Mouse (Mus musculus): ENCODE results near the gene Prdm12.

Prdm12 gene

DNA sequence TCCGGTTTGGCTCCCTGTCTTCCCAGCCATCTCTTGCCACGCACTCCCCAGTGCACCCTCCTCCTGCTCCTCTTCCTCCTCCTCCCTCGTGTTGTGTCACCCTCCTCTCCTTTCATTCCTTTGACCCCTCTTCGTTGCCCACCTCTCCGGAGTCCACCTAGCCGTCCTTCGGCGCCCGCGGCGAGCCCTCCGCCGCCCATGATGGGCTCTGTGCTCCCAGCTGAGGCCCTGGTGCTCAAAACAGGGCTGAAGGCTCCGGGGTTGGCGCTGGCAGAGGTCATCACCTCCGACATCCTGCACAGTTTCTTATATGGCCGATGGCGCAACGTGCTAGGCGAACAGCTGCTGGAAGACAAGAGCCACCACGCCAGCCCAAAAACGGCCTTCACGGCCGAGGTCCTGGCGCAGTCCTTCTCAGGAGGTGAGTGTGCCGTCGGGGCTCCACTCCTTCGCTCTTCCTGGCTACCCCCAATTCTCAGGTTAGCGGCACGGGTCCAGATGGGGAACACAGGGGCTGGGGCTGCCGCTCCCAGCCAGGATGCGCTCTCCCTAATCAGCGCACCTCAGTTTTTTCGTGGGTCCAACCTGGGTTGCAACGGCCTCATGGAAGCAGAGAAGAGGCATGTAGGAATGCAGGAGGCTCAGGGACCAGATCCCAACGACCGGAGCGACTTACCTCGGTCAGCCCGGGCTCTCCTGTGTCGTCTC, at the start of gene Prdm12:
Gene Prdm12, plus strand, starts transcription at position 137 of the 708 bp plus-strand sequence.
- DNase-seq (ENCODE audit: low read depth): no peak

DNA sequence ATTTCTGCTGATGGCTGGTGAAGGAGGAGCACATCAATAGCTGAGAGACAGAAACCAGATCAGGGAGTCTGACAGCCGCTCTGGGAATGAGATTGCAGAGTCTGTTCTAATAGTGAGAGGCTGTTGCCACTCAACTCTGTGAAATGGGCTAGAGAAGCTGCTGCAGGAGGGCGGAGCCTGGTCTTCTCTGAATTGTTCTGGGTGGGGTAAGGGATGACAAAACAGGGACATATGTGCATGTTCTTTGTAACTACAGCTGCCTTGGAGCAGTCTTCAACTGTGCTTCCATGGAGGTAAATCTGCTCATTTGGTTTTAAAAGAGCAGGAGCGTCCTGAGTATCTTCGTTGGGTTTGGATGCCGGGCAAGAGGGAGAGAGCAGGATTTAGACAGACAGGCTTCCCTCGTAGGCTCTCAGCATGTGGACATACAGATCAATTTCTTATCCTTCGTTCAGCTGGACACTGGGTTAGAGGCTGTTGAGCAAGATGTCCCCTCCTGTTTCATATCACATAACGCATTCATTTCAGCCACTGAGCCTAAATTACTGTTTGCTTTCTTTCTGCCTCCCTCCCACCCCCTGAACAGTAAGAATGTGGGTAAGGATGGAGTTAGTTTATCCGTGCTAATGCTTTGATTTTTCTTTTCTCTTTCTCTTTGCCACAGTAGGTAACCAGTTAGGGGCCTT, 47.9 kb upstream of the Prdm12 start:
- no peak for DNase-seq (ENCODE audit: low read depth)

DNA sequence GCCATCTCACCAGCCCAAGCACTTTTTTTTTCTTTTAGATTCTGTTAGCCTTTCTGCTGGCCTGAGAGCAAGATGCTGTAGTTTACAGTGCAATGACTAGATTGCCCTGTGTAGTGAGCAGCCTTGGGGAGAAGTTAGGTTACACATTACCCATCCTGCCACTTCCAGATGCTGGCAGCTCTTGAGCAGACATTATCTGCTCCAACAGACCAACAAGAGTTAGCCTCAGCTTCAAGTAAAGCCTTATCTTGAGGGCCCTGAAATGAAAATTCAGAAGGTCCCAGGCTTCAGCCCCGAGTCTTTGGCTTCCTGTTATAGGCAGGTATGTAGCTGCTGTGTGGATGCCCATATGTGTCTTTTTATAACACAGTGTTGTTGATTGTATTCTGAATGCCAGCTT, 32.3 kb upstream of the Prdm12 start:
- DNase-seq (ENCODE audit: low read depth): no peak

DNA sequence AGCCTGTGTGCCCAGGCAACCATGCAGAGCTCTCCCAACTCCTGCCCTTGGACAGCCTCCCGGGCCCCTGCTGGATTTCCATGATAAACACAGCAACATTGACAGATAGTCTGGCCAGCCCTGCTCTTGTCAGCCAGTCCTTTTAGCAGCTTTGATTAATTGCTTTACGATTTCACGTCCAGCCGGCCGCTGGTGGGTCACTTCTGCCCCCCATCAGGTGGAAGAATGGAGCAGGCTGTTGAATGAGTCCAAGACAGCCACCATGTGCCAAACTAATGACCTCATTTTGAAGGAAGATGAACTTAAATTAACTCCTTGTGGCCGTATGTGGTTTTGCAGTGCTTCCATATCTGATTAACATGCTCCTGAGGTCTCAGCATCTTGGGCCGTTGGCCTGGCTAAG, 30.0 kb upstream of the Prdm12 start:
- no peak for DNase-seq (ENCODE audit: low read depth)

DNA sequence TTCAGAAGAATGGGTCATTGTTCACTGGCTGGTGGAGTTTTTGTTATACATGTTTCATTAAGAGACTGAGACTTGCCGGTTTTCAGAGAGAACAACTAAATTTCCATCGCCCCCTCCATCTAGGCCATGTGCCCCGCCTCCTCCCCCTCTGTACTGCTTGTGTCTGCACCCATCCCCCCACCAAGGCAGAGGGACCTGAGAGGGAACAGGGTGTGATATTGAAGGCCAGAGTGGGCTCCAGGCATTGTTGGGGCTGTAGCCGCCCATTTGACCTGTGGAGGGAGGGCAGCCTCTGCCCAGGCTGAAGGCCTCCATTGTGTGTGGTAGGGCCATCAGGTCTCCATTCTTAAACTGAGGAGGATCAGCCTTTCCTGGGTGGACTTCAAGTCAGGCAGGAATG, 28.9 kb upstream of the Prdm12 start:
- no peak for DNase-seq (ENCODE audit: low read depth)

DNA sequence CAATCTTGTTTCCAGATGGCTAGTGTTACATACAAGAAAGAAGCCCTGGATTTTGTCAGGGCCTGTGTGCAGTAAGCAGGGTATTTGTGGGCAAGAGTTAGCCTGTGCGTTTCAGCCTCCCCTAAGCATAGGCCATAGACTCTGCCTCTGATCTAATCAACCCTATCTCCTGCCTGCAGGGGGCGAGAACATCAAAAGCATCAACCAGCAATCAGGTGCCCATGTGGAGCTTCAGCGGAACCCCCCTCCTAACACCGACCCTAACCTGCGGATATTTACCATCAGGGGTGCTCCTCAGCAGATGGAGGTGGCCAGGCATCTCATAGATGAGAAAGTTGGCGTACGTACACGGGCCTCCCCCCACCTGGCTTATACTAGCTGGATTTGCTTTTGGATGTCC, 28.4 kb upstream of the Prdm12 start:
- no peak for DNase-seq (ENCODE audit: low read depth)

DNA sequence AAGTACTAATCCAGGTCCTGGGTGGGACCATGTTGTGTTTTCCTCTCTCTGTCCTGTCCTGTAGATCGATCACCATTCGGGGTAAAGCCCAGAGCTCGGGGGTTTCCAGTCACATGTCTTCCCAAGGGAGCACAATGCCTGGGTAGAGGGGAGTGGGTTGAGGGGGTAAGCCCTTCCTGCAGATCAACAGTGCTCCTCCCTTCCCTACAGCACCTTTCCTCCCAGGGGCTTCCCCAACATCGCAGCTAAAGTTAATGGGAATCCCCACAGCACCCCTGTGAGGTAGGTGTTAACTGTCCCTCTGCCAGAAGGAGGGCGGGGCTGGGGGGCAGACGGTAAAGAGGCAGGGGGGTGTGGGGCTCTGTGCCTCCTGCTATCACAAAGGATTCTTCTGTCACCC, 27.2 kb upstream of the Prdm12 start:
- no peak for DNase-seq (ENCODE audit: low read depth)

DNA sequence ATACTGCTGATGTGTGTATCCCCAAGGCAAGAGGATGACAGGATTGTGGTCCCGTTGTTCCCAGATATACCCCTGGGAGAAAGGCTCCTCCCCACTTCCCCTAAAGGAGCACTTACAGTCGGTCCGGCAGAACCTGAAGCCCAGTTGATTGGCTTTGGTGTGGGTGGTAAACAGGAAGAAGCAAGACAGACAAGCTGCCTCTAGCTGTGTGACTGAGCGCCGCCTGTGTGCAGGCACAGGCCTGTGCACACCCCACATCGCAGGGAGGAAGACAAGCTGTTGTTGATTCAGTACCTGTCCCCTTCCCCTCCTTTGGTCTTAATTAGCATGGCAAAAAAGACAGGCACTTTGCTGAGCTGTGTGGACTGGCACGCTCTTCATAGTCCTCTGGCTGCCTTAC, 26.1 kb upstream of the Prdm12 start:
- no peak for DNase-seq (ENCODE audit: low read depth)

DNA sequence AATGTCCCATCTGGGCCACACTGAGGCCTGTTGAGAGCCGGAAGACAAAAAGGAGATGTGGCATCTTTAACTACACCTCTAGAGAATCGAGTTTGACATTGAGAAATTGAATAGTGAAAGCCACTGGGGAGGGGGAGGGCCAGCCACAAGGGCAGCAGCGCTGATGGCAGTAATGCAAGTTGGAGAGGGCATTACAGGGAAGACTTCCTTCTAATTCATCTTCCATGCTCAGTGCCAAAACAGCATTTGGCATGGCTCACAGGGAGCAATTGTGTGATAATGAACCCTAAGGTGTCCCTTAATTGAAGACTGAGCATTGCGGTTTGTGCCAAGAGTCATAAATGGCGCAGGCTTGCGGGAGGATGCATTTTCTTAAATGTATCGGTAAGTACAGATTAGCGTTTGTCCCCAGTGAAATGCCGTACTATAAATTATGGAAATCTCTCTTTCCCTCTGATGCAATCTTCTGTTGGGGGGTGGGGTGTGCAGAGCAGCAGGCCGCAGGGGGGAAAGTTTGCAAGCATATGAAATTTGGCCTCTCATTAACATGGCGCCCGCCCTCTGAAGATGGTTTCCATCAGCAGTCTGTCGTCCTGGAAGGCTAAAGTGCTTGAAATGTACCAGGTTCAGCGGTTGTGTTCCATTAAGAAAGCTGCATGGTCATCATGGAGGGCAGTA, 21.2 kb upstream of the Prdm12 start:
- DNase-seq (ENCODE audit: low read depth): no peak

DNA sequence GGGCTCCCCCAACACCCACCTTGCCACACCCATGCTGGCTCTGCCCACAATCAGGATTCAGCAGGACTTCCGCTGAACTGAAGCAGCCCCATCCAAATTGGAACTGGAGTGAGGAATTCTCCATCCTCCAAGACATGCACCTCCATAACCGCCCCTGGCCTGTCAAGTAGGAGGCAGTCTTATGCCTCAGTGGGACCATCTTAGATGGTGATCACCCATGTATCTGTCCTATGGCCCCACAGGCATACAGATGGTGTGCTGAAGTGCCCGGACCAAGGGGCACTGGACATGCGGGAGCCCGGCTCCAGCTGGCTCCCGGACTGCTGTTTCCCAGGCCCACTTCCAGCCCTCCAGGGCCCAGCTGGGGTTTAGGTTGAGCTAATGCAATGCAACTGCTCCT, 20.6 kb upstream of the Prdm12 start:
- DNase-seq (ENCODE audit: low read depth): no peak

DNA sequence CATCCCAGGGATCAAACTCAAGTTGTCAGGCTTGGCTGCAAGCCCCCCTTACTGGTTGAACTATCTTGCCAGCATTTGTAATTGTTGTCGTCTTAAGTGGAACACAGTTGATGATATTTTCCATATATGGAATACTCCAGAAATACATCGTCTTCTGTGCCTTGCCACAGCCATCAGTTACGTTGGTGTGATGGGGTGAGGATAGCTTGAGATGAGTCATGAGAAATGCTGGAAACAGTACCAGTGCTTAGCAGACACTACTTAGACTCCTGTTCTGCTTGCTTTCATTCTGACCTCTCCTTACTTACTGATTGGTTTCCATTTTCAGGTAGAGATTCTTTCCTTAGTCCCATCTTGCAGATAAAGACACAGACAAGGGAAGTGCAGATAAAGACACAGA, 6.3 kb upstream of the Prdm12 start:
- no peak for DNase-seq (ENCODE audit: low read depth)

DNA sequence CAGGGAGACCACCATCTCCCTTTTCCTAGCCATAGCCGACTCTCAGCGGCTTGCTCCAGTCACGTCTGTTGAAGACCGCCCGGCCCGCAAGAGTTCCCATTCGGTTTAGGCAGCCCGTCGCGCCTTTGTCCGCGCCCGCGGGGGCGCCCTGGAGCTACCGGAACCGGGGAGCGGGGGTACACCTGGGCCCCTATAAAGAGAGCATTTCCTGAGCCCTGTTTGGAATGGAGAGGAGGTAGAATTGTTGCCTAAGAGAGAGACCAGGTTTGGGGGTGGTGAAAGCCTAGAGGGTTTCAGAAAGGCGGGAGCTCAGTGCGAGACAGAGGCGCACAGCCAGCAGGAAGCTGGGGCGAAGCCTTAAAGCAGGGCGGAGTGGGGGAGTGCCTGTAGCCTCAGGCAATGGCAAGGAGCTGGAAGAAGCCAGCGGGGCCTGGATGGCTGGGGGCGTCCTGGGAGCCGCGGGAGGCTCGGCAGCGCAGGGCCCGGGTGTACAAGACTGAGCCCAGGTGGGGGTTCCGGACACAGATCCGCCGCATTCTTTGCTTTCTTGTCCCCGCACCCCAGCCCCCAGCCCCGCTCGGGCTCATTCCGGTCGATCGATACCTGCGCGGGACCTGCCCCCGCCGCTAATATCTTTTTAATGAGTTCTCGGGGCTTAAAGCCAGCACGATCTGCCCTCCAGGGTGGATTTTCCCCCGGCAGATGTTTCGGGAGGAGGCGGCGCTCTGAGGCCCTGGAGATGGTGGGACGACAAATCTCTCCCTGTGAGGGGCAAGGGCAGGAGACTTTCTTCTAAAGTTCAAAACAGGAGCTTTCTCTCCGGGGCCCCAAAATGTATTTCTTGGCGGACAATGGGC, 4.3 kb upstream of the Prdm12 start:
- no peak for DNase-seq (ENCODE audit: low read depth)

DNA sequence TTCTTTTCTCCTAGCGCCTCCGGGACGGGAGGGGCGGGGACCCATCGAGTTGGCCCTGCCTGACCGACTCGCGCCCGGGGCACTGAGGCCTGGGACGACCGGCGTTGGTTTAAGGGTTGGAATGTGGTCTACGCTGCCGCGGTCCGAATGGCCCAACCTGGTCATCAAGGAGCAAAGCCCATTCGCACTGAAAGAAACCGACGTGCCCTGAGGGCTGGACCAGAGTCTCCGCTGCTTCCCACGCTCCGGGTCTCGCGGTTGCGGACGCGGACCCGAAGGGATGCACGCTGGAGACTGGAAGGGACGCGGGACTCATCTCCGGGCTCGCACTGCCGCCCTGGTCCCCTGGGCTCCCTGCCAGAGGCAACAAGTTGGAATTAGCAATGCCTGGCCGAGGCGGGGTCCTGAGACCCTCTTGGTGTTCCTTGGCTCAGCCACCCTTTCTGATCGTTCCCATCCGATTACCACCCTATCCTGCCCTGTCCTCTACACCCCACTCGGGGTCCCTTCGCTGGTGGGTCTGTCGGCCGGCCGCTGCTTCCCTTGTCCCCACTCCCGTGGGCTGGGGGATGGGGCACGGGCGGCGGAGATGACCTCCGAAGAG, 3.6 kb upstream of the Prdm12 start:
- DNase-seq (ENCODE audit: low read depth): no peak

DNA sequence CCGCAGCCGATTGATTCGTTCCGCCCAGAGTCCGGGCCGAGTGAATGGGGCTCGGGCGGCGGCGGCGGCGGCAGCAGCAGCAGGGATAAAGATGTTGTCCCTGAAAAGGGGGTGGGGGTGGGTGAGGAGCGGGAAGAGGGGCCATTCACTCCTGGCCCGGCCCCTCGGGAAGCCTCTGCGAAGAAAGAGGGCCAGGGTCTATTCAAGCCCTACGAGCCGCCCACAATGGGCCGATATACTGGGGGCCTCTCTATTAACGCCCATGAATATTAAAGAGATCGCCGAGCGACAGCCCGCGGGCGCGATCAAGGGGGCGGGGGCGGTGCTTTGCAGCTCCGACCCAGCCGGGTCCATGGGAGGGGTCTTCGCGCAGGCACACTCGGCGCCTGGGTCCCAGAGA, 3.1 kb upstream of the Prdm12 start:
- no peak for DNase-seq (ENCODE audit: low read depth)

DNA sequence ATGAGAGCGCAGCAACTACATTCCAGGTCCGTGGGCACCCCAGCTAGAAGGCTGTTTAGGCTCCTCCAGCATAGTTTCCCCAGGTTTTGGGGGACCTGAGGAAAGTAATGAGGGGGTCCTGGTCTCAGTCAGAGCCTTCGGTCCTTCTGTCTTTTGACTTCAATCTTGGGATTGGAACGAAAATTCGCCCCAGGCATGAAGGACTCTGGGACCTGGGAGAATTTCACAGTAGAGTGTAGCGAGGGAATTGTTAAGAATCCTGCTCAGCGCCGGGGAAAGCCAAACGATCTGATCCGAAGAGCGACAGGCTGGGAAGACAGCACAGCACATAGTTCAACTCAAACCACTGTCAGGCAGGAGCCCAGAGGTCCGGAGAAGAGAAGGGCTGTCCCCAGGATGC, 2.5 kb upstream of the Prdm12 start:
- DNase-seq (ENCODE audit: low read depth): no peak

DNA sequence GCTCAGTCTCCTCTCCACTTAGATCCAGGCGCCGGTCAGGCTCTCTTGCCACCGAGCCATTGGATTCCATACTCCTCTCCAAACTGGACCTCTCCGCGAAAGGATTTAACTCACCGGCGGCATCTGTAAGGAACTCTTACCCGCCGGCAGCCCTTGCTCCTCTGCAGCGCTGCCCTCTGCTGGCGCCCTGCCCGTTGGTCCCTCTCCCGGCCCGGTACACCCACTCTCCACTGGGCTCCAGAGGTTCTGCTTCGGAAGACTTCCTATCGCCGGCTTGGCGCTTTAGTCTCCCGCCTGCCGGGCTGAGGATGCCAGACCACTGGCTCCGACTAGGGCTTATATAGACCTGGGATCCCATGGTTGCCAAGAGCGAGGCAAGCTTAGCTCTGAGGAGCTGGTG, 2.0 kb upstream of the Prdm12 start:
- DNase-seq (ENCODE audit: low read depth): no peak

DNA sequence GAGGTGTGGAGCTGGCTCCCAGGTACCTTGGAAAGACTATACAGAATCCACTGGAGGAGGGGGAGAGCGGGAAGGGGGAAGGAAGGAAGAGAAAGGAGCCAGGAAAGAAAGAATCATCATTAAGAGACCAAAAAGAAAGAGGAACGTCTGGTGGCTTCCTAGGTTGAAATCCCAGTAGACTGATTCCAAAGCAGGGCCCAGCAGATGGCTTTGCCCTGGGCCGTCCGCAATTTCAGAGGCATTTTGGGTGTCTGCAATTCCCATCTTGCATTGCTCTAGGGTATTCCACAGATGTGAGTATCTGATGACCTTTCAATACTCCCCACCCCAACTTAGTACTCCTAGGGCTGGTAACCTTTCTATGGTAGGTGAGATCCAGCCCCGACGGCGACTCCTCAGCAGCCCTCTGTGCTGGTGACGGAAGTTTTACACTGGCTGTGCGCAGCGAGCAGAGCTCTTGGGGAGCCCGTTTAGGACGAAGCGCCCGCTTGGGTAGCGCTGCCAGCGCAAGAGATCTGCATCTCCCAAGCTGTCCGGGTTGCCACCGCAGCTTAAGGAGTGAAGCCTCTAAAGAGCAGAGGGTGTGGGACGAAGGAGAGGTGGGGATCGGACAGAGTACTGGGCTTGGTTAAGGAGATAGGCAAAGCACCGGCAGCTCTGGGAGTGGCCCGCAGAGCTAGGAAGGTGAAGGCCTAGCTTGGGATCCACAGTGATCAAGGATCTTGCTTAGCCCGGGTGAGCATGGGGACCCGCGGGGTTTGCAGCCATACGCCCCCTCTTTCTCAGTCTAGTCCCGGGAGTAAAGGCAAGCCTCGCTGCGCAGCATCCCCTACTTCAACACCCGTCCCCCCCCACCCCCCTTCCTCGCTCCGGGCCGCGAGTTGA, 1.0 kb upstream of the Prdm12 start:
- DNase-seq (ENCODE audit: low read depth): no peak

DNA sequence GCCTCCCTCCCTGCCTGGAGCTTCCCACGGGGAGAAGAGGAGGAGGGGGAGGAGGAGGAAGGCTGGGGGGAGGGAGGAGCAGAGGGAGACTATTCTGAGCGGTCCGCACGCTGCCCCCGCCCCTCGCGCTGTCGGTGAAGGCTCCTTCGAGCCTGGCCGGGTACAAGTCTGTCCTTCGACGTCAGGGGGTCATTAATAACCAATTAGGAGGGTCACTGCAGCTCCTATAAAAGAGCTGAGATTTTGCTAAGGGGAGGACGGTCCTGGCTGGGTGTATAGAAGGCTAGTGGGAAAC, 424 bp upstream of the Prdm12 start:
- no peak for DNase-seq (ENCODE audit: low read depth)

DNA sequence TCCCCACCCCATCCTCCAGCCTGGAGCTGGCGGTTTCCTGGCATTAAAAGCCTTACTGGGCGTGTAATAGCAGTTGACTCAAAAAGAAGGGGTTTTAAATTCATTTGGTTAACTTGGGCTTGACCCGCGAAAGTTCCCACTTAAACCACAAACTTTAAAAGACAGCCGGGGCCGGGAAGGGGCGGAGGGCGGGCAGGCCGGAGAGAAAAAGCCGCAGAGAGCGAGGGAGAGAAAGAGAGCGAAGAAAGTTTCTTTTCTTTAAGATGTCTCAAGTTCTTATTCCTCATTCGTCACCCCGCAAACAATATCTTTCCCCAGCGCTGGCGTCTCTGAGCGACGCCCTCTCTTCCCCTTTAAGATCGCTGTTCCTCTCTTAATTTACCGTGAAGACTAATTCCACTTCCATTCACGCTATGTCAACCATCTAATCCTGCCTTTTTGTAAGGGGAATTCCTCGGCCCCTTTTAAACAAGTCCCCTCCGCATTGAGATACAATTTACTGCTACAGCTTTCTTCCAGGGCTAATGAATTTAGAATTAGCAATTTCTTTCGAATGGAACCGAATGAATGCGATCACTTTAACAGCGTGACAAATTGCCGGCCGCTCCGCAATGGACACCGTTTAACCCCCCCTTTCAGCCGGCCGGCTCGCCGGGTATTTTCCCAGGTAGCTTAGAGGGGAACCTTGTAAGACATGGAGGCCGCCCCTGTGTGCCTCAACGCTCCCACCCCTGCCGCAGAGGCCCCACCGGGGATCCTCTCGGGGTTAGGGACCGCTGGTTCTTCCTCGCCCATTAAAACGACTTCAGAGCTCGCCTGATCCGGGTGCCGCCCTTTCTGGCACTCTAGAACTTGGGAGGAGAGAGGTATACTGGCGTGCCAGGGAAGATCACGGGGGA, 1.0 kb downstream of the Prdm12 start:
- no peak for DNase-seq (ENCODE audit: low read depth)

DNA sequence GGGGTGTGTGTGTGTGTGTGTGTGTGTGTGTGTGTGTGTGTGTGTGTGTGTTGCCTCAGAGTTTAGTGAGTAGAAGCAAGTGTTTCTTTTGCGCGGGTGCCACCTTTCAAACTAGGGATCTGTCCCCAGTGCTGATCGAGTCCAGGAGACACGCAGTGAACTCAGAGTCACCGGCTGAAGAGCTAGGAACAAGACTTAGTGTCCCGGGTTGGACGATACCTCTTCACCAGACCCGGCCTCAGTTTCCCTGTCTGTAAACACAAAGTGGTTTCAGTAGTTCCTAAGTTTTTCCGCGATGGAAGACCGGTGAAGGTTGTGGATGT, 1.6 kb downstream of the Prdm12 start:
- no peak for DNase-seq (ENCODE audit: low read depth)
